Mouse (Mus musculus): ENCODE data around the gene Sipa1l1. TPM values are rescaled to one million over a fixed set of nuclear protein-coding genes. Genes with fewer than 3 reads are reported as not detected.

Gene Sipa1l1
- polyA plus RNA-seq, 1 experiment from 2014 or later: 17.2 TPM

GRCm38 (mm10) chr12:82188321-82189075, 19.4 kb downstream of the Sipa1l1 start:
- Histone ChIP-seq H3K9me3 (ENCODE audit: control insufficient read depth, low read length) (no peaks in the 10 kb centered on the region), H3K4me2 (ENCODE audit: low read depth, low read length) (no peak overlapping the region), H3K4me1 (ENCODE audit: control insufficient read depth, insufficient read depth, low read length) (no peaks in the 10 kb centered on the region), H3K4me3 (ENCODE audit: low read depth, low read length) (no peak overlapping the region), H3K36me3 (ENCODE audit: control insufficient read depth, insufficient read depth, low read length) (no peaks in the 10 kb centered on the region), H3K27ac (ENCODE audit: low read depth, low read length) (no peak overlapping the region), H3K9ac (replicated peaks; ENCODE audit: low read depth, low read length) (no peak overlapping the region), H3K27me3 (ENCODE audit: control insufficient read depth, insufficient read depth, low read length) (no peaks in the 10 kb centered on the region)
- no peak for ATAC-seq (ENCODE audit: low read depth)
- WGBS: 71% methylated on average over 9 of the region's 9 CpGs

DNA sequence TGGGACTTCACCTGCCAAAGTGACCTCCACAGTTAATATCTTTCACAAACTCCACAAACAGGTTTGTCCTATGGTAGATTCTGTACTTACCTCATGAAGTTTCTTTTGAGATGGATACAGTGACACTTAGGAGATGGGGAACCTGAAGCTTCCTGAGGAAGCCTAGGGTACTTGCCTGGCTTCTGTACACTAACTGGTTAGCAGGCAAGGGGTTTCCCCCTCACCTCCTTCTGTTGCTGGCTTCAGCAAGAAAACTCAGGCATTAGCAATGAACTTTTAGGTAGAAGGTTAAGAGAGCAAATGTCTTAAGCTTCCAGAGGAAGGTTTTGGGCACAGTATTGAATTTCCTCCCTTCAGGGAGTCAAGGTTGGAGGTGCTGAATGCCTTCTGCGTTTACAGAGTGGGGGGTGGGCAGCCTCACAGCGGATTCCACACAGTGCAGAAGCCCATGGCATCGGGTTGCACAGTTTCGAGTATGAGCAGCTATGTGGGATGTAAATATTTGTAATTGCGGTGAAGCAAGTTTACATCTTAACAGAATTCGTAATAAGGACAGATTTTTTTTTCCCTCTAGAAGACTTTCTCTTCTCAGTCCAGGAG, 20.1 kb downstream of the Sipa1l1 start:
- H3K36me3 ChIP-seq (ENCODE audit: control insufficient read depth, insufficient read depth, low read length): no peaks in the 10 kb centered on the region
- H3K27ac ChIP-seq (ENCODE audit: low read depth, low read length): no peak overlapping the region
- H3K9ac ChIP-seq (replicated peaks; ENCODE audit: low read depth, low read length): no peak overlapping the region
- no peaks in the 10 kb centered on the region for H3K27me3 ChIP-seq (ENCODE audit: control insufficient read depth, insufficient read depth, low read length)
- 61% methylated on average over 6 of the region's 6 CpGs for WGBS
- H3K4me3 ChIP-seq (ENCODE audit: low read depth, low read length): no peak overlapping the region
- ATAC-seq (ENCODE audit: low read depth): no peak
- no peak overlapping the region for H3K4me2 ChIP-seq (ENCODE audit: low read depth, low read length)
- H3K9me3 ChIP-seq (ENCODE audit: control insufficient read depth, low read length): no peaks in the 10 kb centered on the region
- H3K4me1 ChIP-seq (ENCODE audit: control insufficient read depth, insufficient read depth, low read length): no peaks in the 10 kb centered on the region

DNA sequence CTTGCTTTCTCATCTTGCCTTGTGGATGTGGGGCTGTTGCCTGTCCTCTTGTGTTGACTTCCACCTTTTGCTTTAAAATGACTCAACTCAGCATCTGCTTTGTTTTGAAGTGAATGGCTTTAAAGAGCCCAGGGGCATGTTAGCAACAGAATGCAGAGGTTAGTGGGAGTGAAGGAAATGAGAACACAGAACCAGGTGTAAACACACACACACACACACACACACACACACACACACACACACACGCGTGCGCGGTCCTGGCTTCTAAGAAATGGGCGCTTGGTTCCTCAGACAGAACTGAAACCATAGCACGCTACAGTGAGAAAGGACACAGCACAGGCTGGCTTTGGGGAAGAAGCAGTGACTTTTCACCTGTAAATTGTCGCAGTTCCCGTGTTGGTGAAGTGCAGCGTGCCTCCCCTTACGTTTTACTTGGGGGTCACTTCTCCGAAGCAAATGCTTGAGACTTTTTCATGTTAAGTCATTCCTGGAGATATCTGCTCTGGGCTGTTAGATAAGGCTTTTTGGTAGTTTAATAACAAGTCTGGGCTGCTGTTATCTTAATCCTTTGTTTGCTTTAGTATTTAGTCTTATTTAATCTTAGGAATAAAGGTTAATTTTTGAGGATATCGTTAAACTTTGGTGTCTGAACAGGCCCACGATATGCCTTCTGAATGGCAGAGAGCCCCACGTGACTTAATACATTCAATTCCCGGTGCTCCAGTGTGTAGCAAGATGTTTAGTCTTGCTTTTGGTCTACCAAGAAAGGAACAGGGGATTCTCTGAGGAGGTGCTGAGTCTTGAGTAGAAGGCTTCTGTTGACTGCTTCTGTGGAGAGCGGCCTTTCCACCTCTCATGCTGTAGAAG, 20.8 kb downstream of the Sipa1l1 start:
- WGBS: 93% methylated on average over 16 of the region's 16 CpGs
- no peak for ATAC-seq (ENCODE audit: low read depth)
- no peaks in the 10 kb centered on the region for H3K36me3 ChIP-seq (ENCODE audit: control insufficient read depth, insufficient read depth, low read length)

DNA sequence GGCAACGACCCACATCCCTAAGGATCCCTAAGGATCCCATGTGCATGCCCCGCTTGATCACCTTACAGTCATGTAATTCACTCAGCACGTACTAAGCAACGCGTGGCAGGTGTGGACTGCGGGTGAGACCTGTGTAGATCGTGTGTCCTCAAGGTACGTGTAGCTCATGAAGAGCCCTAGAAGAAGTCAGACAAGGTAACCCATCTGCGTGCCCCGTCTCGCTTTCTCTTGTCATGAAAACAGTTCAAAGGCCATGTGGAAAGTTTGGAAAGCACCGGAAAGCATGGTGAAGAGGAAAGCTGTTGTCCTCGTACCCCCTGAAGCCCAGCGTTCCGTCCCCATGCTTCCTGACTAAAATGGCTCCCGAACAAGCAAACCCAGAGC, 21.5 kb downstream of the Sipa1l1 start:
- no peak for ATAC-seq (ENCODE audit: low read depth)
- Histone ChIP-seq H3K27me3 (ENCODE audit: control insufficient read depth, insufficient read depth, low read length) (no peaks in the 10 kb centered on the region), H3K9me3 (ENCODE audit: control insufficient read depth, low read length) (no peaks in the 10 kb centered on the region), H3K4me2 (ENCODE audit: low read depth, low read length) (no peak overlapping the region), H3K36me3 (ENCODE audit: control insufficient read depth, insufficient read depth, low read length) (no peaks in the 10 kb centered on the region), H3K9ac (replicated peaks; ENCODE audit: low read depth, low read length) (no peak overlapping the region), H3K4me3 (ENCODE audit: low read depth, low read length) (no peak overlapping the region), H3K4me1 (ENCODE audit: control insufficient read depth, insufficient read depth, low read length) (no peaks in the 10 kb centered on the region), H3K27ac (ENCODE audit: low read depth, low read length) (no peak overlapping the region)
- WGBS: 95% methylated on average over 16 of the region's 16 CpGs

More for the DNA sequence above, 20.8 kb downstream of the Sipa1l1 start:
- no peaks in the 10 kb centered on the region for H3K9me3 ChIP-seq (ENCODE audit: control insufficient read depth, low read length)
- H3K27me3 ChIP-seq (ENCODE audit: control insufficient read depth, insufficient read depth, low read length): no peaks in the 10 kb centered on the region
- no peaks in the 10 kb centered on the region for H3K4me1 ChIP-seq (ENCODE audit: control insufficient read depth, insufficient read depth, low read length)
- no peak overlapping the region for H3K4me2 ChIP-seq (ENCODE audit: low read depth, low read length)
- H3K9ac ChIP-seq (replicated peaks; ENCODE audit: low read depth, low read length): no peak overlapping the region
- no peak overlapping the region for H3K27ac ChIP-seq (ENCODE audit: low read depth, low read length)
- H3K4me3 ChIP-seq (ENCODE audit: low read depth, low read length): no peak overlapping the region

GRCm38 (mm10) chr12:82191686-82192085, 22.6 kb downstream of the Sipa1l1 start:
- H3K4me1 ChIP-seq (ENCODE audit: control insufficient read depth, insufficient read depth, low read length): no peaks in the 10 kb centered on the region
- H3K9ac ChIP-seq (replicated peaks; ENCODE audit: low read depth, low read length): no peak overlapping the region
- ATAC-seq (ENCODE audit: low read depth): no peak
- no peak overlapping the region for H3K4me3 ChIP-seq (ENCODE audit: low read depth, low read length)
- 85% methylated on average over 5 of the region's 5 CpGs for WGBS
- H3K4me2 ChIP-seq (ENCODE audit: low read depth, low read length): no peak overlapping the region
- H3K27me3 ChIP-seq (ENCODE audit: control insufficient read depth, insufficient read depth, low read length): no peaks in the 10 kb centered on the region
- H3K9me3 ChIP-seq (ENCODE audit: control insufficient read depth, low read length): no peaks in the 10 kb centered on the region
- no peaks in the 10 kb centered on the region for H3K36me3 ChIP-seq (ENCODE audit: control insufficient read depth, insufficient read depth, low read length)
- no peak overlapping the region for H3K27ac ChIP-seq (ENCODE audit: low read depth, low read length)

GRCm38 (mm10) chr12:82192641-82193054, 23.5 kb downstream of the Sipa1l1 start:
- no peaks in the 10 kb centered on the region for H3K36me3 ChIP-seq (ENCODE audit: control insufficient read depth, insufficient read depth, low read length)
- no peaks in the 10 kb centered on the region for H3K9me3 ChIP-seq (ENCODE audit: control insufficient read depth, low read length)
- H3K27me3 ChIP-seq (ENCODE audit: control insufficient read depth, insufficient read depth, low read length): no peaks in the 10 kb centered on the region
- no peak overlapping the region for H3K4me3 ChIP-seq (ENCODE audit: low read depth, low read length)
- no peak overlapping the region for H3K27ac ChIP-seq (ENCODE audit: low read depth, low read length)
- no peaks in the 10 kb centered on the region for H3K4me1 ChIP-seq (ENCODE audit: control insufficient read depth, insufficient read depth, low read length)
- 82% methylated on average over 4 of the region's 4 CpGs for WGBS
- H3K4me2 ChIP-seq (ENCODE audit: low read depth, low read length): no peak overlapping the region
- 0 out of 2 replicates have a peak overlapping the region, but pooled peaks have one; percentile 7 for H3K9ac ChIP-seq (replicated peaks; ENCODE audit: low read depth, low read length)
- ATAC-seq (ENCODE audit: low read depth): no peak

GRCm38 (mm10) chr12:82193476-82193875, 24.4 kb downstream of the Sipa1l1 start:
- Histone ChIP-seq H3K4me1 (ENCODE audit: control insufficient read depth, insufficient read depth, low read length) (no peaks in the 10 kb centered on the region), H3K4me3 (ENCODE audit: low read depth, low read length) (no peak overlapping the region), H3K9ac (replicated peaks; ENCODE audit: low read depth, low read length) (no peak overlapping the region), H3K27me3 (ENCODE audit: control insufficient read depth, insufficient read depth, low read length) (no peaks in the 10 kb centered on the region), H3K4me2 (ENCODE audit: low read depth, low read length) (no peak overlapping the region), H3K9me3 (ENCODE audit: control insufficient read depth, low read length) (no peaks in the 10 kb centered on the region), H3K27ac (ENCODE audit: low read depth, low read length) (no peak overlapping the region), H3K36me3 (ENCODE audit: control insufficient read depth, insufficient read depth, low read length) (no peaks in the 10 kb centered on the region)
- ATAC-seq (ENCODE audit: low read depth): no peak
- 56% methylated on average over 2 of the region's 2 CpGs for WGBS

GRCm38 (mm10) chr12:82194919-82195318, 25.8 kb downstream of the Sipa1l1 start:
- no peaks in the 10 kb centered on the region for H3K9me3 ChIP-seq (ENCODE audit: control insufficient read depth, low read length)
- no peak overlapping the region for H3K9ac ChIP-seq (replicated peaks; ENCODE audit: low read depth, low read length)
- no peaks in the 10 kb centered on the region for H3K36me3 ChIP-seq (ENCODE audit: control insufficient read depth, insufficient read depth, low read length)
- no peaks in the 10 kb centered on the region for H3K27me3 ChIP-seq (ENCODE audit: control insufficient read depth, insufficient read depth, low read length)
- no peaks in the 10 kb centered on the region for H3K4me1 ChIP-seq (ENCODE audit: control insufficient read depth, insufficient read depth, low read length)
- H3K4me2 ChIP-seq (ENCODE audit: low read depth, low read length): no peak overlapping the region
- no peak overlapping the region for H3K27ac ChIP-seq (ENCODE audit: low read depth, low read length)
- ATAC-seq (ENCODE audit: low read depth): no peak
- H3K4me3 ChIP-seq (ENCODE audit: low read depth, low read length): no peak overlapping the region
- 88% methylated on average over 3 of the region's 3 CpGs for WGBS

- WGBS: 95% methylated on average over 2 of the region's 2 CpGs
- no peaks in the 10 kb centered on the region for H3K27me3 ChIP-seq (ENCODE audit: control insufficient read depth, insufficient read depth, low read length)
- H3K4me1 ChIP-seq (ENCODE audit: control insufficient read depth, insufficient read depth, low read length): no peaks in the 10 kb centered on the region
- H3K36me3 ChIP-seq (ENCODE audit: control insufficient read depth, insufficient read depth, low read length): no peaks in the 10 kb centered on the region
- no peak overlapping the region for H3K27ac ChIP-seq (ENCODE audit: low read depth, low read length)
- no peak overlapping the region for H3K9ac ChIP-seq (replicated peaks; ENCODE audit: low read depth, low read length)
- H3K4me2 ChIP-seq (ENCODE audit: low read depth, low read length): no peak overlapping the region
- ATAC-seq (ENCODE audit: low read depth): no peak
- H3K9me3 ChIP-seq (ENCODE audit: control insufficient read depth, low read length): no peaks in the 10 kb centered on the region
- H3K4me3 ChIP-seq (ENCODE audit: low read depth, low read length): no peak overlapping the region
These were observed 27.1 kb downstream of the Sipa1l1 start for GRCm38 (mm10) chr12:82196213-82196612.

Measured in neural tube, embryonic 14.5 days (tissue).